Mouse (Mus musculus): ENCODE measurements at regions not wholly inside any gene's neighbourhood (a gene's known extent, or its start where the extent isn't known, plus 50 kb on each side); places are given as distances from the start of the nearest gene placed in this dataset.

DNA sequence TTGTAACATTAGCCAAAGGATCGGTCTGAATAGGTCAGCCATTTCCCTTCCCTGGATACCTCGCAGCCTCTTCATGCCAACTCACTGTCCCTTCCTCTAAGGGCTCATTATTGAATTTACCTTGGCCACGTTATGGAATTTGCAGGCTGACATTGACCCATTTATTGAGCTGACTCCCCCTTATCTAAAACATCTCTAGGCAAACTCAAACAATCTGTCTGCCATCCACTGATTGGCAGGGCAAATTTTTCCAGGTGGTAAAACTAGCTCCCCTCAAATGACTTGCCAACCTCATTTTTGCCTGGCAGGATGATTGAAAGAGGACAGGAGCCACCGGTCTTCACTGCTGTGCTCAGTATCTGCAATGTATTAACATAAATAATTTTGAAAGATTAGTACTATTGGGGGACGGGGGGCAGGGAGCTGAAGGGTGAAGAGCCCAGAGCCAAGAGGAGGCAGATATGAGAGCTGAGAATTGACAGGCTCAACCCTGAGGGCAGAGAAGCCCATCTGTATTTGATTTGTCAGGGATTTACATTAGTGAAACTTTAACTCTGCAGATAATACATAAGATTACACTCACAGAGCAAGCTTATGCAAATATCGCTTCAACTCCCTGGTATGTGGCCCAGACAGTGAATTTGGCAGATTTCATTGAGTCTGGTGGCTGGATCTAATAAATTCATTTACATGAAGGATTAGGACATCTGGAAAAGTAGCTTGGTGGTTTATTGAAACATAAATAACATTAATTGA lies 75.5 kb downstream of the Rps12 start:
- TF ChIP-seq EP300 (IDR thresholded peaks at IDR 0.05; ENCODE audit: insufficient read depth, low read depth, low read length) (no peak), CTCF (IDR thresholded peaks at IDR 0.05; ENCODE audit: low read depth, low read length) (no peak), POLR2A (IDR thresholded peaks at IDR 0.05; ENCODE audit: insufficient read depth, low read length) (no peak)

Measured in ES-Bruce4 (cell line).